Mouse (Mus musculus) heart, postnatal 0 days (tissue): Measurements from ENCODE around the gene Epb41l4b.

Source experiments
- CTCF ChIP-seq: IDR thresholded peaks from 2 replicates; pipeline ENCODE4 v1.5.1; 2016; ENCODE audit warnings: antibody characterized with exemption, control low read depth, low read depth
- EP300 ChIP-seq: IDR thresholded peaks from 2 replicates; pipeline ENCODE4 v1.6.1; 2016; ENCODE audit warnings: antibody characterized with exemption, low read depth

GRCm38 (mm10) chr4:56942567-56942966 is 200.7 kb downstream of the Epb41l4b start:
- TF ChIP-seq CTCF (no peak), EP300 (no peak)
